Mouse (Mus musculus) thymus, adult 2 months (tissue): Measurements from ENCODE around the gene Cxcl14.

ENCODE experiments used
- CTCF ChIP-seq: fragments of 200-500 bp; IDR thresholded peaks from 2 replicates; pipeline ENCODE4 v1.5.1; 2012; ENCODE audit warnings: mild to moderate bottlenecking, control low read depth, low read length, moderate library complexity, borderline replicate concordance; ENCODE audit not compliant: control insufficient read depth, poor library complexity, insufficient read depth; ENCODE audit errors: extremely low read depth
- POLR2A ChIP-seq: fragments of 200-500 bp; IDR thresholded peaks from 2 replicates; pipeline ENCODE4 v1.6.1; 2012; ENCODE audit warnings: mild to moderate bottlenecking, low read length, control low read depth, moderate library complexity; ENCODE audit not compliant: control insufficient read depth, poor library complexity, insufficient read depth; ENCODE audit errors: extremely low read depth

GRCm38 (mm10) chr13:56330603-56331455, 34.5 kb upstream of the Cxcl14 start:
- no peak for TF ChIP-seq POLR2A
- no peak for TF ChIP-seq CTCF
